Mouse (Mus musculus) heart, embryonic 14.5 days (tissue): ENCODE data around the gene Usp9x. TPM values are rescaled to one million over a fixed set of nuclear protein-coding genes. Genes with fewer than 3 reads are reported as not detected.

Experiments
- ATAC-seq: fragments of 200-750 bp; cut with Nextera tagmentation; 2 replicates; pipeline ENCODE4 v1.8.0; 2017; ENCODE audit warnings: low read depth, moderate TSS enrichment; ENCODE audit not compliant: insufficient number of reproducible peaks, insufficient read depth, low FRiP score
- H3K27ac ChIP-seq, 2 experiments: fragments of 200-500 bp in 1 of 2; fragments of 300-500 bp in 1 of 2; sonication (generic) in 1 of 2; replicated peaks in 1 of 2; 2 replicates each; pipeline ENCODE4 v1.5.1; 2012 to 2014; ENCODE audit warnings: low read depth in 2 of 2, low read length in 2 of 2, control low read depth in 1 of 2, mild to moderate bottlenecking in 1 of 2, mixed read lengths in 1 of 2; ENCODE audit not compliant: control insufficient read depth in 1 of 2, insufficient read depth in 1 of 2
- H3K27me3 ChIP-seq: fragments of 300-500 bp; sonication (generic); 2 replicates; pipeline ENCODE4 v1.6.1; 2014; ENCODE audit warnings: mild to moderate bottlenecking, low read length, control low read depth; ENCODE audit not compliant: control insufficient read depth, insufficient read depth
- H3K36me3 ChIP-seq: fragments of 300-500 bp; sonication (generic); 2 replicates; pipeline ENCODE4 v1.6.1; 2014; ENCODE audit warnings: mild to moderate bottlenecking, control low read depth, low read length, mixed read lengths; ENCODE audit not compliant: control insufficient read depth, insufficient read depth
- H3K4me1 ChIP-seq, 2 experiments: fragments of 200-500 bp in 1 of 2; fragments of 300-500 bp in 1 of 2; sonication (generic) in 1 of 2; 2 replicates each; pipeline ENCODE4 v1.6.1; 2012 to 2014; ENCODE audit warnings: low read length in 2 of 2, control low read depth in 1 of 2, mixed read lengths in 1 of 2; ENCODE audit not compliant: control insufficient read depth in 2 of 2, insufficient read depth in 2 of 2
- H3K4me2 ChIP-seq: fragments of 300-500 bp; sonication (generic); 2 replicates; pipeline ENCODE4 v1.6.1; 2014; ENCODE audit warnings: mild to moderate bottlenecking, low read length
- H3K4me3 ChIP-seq, 2 experiments: fragments of 200-500 bp in 1 of 2; fragments of 300-500 bp in 1 of 2; sonication (generic) in 1 of 2; 2 replicates each; pipeline ENCODE4 v1.5.1; 2012 to 2014; ENCODE audit warnings: low read length in 2 of 2, mild to moderate bottlenecking in 2 of 2, control low read depth in 1 of 2, low read depth in 1 of 2, moderate library complexity in 1 of 2; ENCODE audit not compliant: control insufficient read depth in 1 of 2, insufficient read depth in 1 of 2
- H3K9ac ChIP-seq: fragments of 300-500 bp; sonication (generic); 2 replicates; pipeline ENCODE4 v1.6.1; 2014; ENCODE audit warnings: mild to moderate bottlenecking, low read length
- H3K9me3 ChIP-seq: fragments of 300-500 bp; sonication (generic); 2 replicates; pipeline ENCODE4 v1.6.1; 2016; ENCODE audit warnings: low read length, control low read depth; ENCODE audit not compliant: control insufficient read depth
- WGBS: fragments of 180-500 bp; shearing (Covaris S2); extraction: QIAGEN DNeasy Blood & Tissue Kit; methylation state at CpG from one replicate; pipeline ENCODE4 v1.1.7; 2014; 5-methylcytosine and 5-hydroxymethylcytosine counted together
- polyA plus RNA-seq: library from polyadenylated mRNA; unstranded; fragments of >200 nt; fragmentation: Nextera tagmentation; extraction: Ambion mirVana; gene quantifications from 2 replicates; pipeline ENCODE4 v1.2.1, GENCODE M21; 2014

Usp9x gene
- polyA plus RNA-seq, 1 experiment from 2014 or later, result 53.3 TPM

DNA sequence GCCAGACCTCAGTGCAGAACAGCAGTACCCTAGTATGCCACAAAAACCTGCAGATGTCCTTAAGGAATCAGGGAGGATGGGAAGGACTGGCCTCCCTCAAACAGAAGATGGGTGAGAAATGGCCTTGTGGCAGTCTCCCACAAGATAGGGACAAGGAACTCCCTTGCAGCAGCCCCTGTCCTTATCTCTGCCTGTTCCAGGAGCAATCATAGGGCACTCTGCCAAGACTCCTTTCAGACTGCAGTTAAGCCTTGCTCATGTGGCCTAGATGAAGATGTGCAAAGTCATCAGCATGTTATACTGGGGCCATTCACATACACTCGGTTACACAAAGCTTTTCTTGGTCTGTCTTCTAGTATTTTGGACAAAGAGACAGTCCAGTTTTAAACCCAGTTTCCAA, 16.7 kb upstream of the Usp9x start:
- WGBS, result 10% methylated on average over 1 of the region's 1 CpGs
- no peak overlapping the region for H3K4me3 ChIP-seq
- H3K9ac ChIP-seq, result no peak overlapping the region
- H3K4me1 ChIP-seq, result peaks cover 3 to 7% of the 10 kb centered on the region in 2 experiments; a peak in 2 of 4 replicates
- H3K27me3 ChIP-seq, result no peaks in the 10 kb centered on the region; the same call in 1 of the 2 replicates
- no peak overlapping the region for H3K4me2 ChIP-seq
- no peak overlapping the region for H3K27ac ChIP-seq
- H3K9me3 ChIP-seq, result no peaks in the 10 kb centered on the region
- no peak for ATAC-seq
- H3K36me3 ChIP-seq, result no peaks in the 10 kb centered on the region

DNA sequence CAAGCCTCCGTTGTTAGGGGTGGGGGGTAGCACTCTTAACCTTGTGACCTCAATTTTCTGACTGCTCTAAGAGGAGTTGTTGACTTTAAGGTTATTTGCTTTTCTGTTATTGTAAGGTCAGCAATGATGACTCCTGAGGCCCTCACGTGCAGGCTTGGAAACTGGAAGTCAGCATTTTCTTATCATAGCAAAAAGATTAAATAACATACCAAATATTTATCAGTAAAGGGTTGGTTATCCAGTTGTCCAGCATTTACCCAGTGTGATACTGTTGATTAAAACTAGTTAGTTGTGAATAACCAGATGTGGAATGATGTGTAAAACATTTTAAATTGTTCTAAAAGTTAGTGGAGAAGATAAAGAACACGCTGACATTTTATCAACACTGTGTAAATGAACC, 9.3 kb upstream of the Usp9x start:
- Histone ChIP-seq H3K9me3 (no peaks in the 10 kb centered on the region), H3K4me2 (no peak overlapping the region), H3K4me3 (no peak overlapping the region), H3K36me3 (no peaks in the 10 kb centered on the region), H3K4me1 (no peaks in the 10 kb centered on the region), H3K9ac (no peak overlapping the region), H3K27ac (no peak overlapping the region), H3K27me3 (no peaks in the 10 kb centered on the region)
- 55% methylated on average over 3 of the region's 3 CpGs for WGBS
- ATAC-seq, result no peak

DNA sequence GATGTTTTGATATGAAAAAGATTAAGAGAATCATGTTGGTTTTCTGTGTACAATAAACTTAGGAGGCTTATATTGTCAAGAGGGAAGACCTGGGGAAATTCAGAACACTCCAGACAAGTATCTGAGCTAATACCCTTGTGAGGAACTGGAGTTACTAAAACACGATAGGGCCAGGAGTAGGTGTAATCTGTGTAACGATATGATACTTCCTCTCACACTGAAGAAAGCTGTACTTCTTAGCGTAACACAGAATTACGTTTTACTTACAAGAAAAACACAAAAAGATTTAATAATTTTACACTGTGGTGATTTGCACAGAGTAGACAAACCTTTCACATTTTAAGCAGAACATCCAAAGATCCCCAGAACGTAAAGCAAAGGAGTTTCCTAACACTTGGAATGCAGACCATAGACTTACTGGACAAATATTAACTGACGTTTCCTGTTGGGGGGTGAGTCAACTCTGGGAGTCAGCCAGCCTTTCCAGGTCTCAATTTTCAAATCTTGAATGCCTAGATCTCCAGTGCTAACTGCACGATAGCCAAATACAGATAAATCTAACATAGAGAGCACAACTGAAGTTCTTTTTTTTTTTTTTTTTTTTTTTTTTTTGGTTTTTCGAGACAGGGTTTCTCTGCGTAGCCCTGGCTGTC, 6.9 kb upstream of the Usp9x start:
- Histone ChIP-seq H3K4me3 (no peak overlapping the region), H3K36me3 (no peaks in the 10 kb centered on the region), H3K27me3 (no peaks in the 10 kb centered on the region), H3K4me1 (no peaks in the 10 kb centered on the region), H3K4me2 (no peak overlapping the region), H3K9ac (no peak overlapping the region), H3K9me3 (no peaks in the 10 kb centered on the region), H3K27ac (no peak overlapping the region)
- ATAC-seq, result no peak
- 67% methylated on average over 7 of the region's 9 CpGs for WGBS

GRCm38 (mm10) chrX:13070206-13070572, 1.1 kb upstream of the Usp9x start:
- peak overlapping the region; percentile 57 to 73 for H3K4me3 ChIP-seq
- H3K9ac ChIP-seq, result peak overlapping the region; percentile 71
- peak overlapping the region; percentile 56 for H3K4me2 ChIP-seq
- no peaks in the 10 kb centered on the region; the same call in 1 of the 2 replicates for H3K27me3 ChIP-seq
- peak overlapping the region; percentile 96 to 97 for H3K27ac ChIP-seq
- H3K36me3 ChIP-seq, result no peaks in the 10 kb centered on the region
- H3K9me3 ChIP-seq, result no peaks in the 10 kb centered on the region
- 0 out of 4 replicates have a peak, but pooled peaks cover 0 to 3% of the 10 kb centered on the region in 2 experiments for H3K4me1 ChIP-seq
- WGBS, result 35% methylated on average over 8 of the region's 8 CpGs
- ATAC-seq, result no peak

GRCm38 (mm10) chrX:13070573-13071240, 591 bp upstream of the Usp9x start:
- 23% methylated on average over 35 of the region's 35 CpGs for WGBS
- Histone ChIP-seq H3K4me2 (peak overlapping the region; percentile 56), H3K9me3 (no peaks in the 10 kb centered on the region), H3K27ac (peak overlapping the region; percentile 96 to 97), H3K27me3 (no peaks in the 10 kb centered on the region; the same call in 1 of the 2 replicates), H3K4me1 (0 out of 4 replicates have a peak, but pooled peaks cover 0 to 3% of the 10 kb centered on the region in 2 experiments), H3K4me3 (peak overlapping the region; percentile 57 to 73), H3K9ac (peak overlapping the region; percentile 71), H3K36me3 (no peaks in the 10 kb centered on the region)
- ATAC-seq, result peak; percentile 78

- Histone ChIP-seq H3K4me3 (peak overlapping the region; percentile 73 to 89), H3K27me3 (no peaks in the 10 kb centered on the region; the same call in 1 of the 2 replicates), H3K36me3 (no peaks in the 10 kb centered on the region), H3K27ac (peak overlapping the region; percentile 84 to 96), H3K4me1 (0 out of 4 replicates have a peak, but pooled peaks cover 0 to 3% of the 10 kb centered on the region in 2 experiments), H3K4me2 (peak overlapping the region; percentile 66; the same call in 1 of the 2 replicates), H3K9ac (peak overlapping the region; percentile 90), H3K9me3 (no peaks in the 10 kb centered on the region)
- ATAC-seq, result peak; percentile 52
- 12% methylated on average over 55 of the region's 67 CpGs for WGBS
These were observed 620 bp downstream of the Usp9x start for GRCm38 (mm10) chrX:13071776-13072460.

- no peaks in the 10 kb centered on the region for H3K9me3 ChIP-seq
- H3K4me1 ChIP-seq, result 0 out of 4 replicates have a peak, but pooled peaks cover 0 to 3% of the 10 kb centered on the region in 2 experiments
- 16% methylated on average over 66 of the region's 73 CpGs for WGBS
- peak overlapping the region; percentile 66 for H3K4me2 ChIP-seq
- peak; percentile 28; the same call in 1 of the 2 replicates for ATAC-seq
- H3K36me3 ChIP-seq, result peaks cover under 1% of the 10 kb centered on the region; the same call in 1 of the 2 replicates
- H3K4me3 ChIP-seq, result peak overlapping the region; percentile 73 to 89
- H3K27me3 ChIP-seq, result no peaks in the 10 kb centered on the region; the same call in 1 of the 2 replicates
- H3K27ac ChIP-seq, result peak overlapping the region; percentile 84 to 96
- peak overlapping the region; percentile 90 for H3K9ac ChIP-seq
These were observed 1.2 kb downstream of the Usp9x start for GRCm38 (mm10) chrX:13072461-13072982.
